Mouse (Mus musculus) adrenal gland, postnatal 25 days (tissue): ENCODE results near the gene Olfr419. TPM values are rescaled to one million over a fixed set of nuclear protein-coding genes. Genes with fewer than 3 reads are reported as not detected.

Experiments
- DNase-seq: peaks from one replicate; pipeline ENCODE4 v3.0.0; 2021; ENCODE audit warnings: mixed read lengths
- long read RNA-seq: library from polyadenylated mRNA; stranded (forward); transcript quantifications from one replicate; pipeline ENCODE4 v2.0.0, GENCODE M21; 2021
- total RNA-seq: library from RNA; stranded (reverse); gene quantifications from 2 replicates; pipeline ENCODE4 v1.2.3, GENCODE M21; 2021

Olfr419 gene
- total RNA-seq: not detected in 2 replicates
- long read RNA-seq: 0 reads

- no peak for DNase-seq
Measured at GRCm38 (mm10) chr1:174251961-174252360, at the start of gene Olfr419. Gene Olfr419 (minus strand): TSS chr1:174252061.

DNA sequence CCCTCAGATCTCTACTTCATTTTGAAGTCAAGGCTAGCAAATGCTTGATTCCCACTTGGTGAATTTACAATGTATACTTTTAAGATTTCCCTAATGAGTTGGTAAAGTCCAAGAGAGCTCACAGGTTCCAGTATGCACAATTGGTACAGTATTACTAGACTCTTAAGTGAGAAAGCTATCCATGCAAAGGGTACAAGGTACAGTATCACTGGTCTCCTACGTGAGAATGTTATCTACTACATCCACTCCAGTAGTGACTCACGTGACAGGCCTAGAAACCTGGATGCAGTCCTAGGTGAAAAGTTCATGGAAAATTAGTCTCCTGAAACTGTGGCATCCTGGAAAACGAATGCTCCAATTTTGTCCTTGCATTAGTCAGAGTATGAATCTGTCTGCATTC, 18.8 kb upstream of the Olfr419 start:
- DNase-seq: no peak

- no peak for DNase-seq
Measured at GRCm38 (mm10) chr1:174269162-174269561, 17.3 kb upstream of the Olfr419 start.

DNA sequence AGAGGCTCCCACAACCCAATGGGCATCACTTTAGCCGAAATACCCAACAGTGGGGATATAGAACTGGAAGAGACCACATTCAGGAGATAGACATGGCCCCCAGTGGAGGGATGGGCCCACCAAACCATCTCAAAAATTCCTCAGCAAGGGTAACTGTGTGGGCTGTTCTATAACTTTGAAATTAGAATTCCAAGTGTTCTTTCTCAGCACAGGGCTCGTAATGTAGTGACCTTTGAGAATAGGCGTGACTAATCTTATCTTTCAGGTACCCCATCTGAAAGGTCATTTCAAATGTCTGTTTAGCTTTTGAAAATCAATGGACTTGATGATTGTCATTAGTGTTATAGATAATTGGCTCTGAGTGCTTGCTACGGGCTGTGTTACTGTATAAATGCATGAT, 16.0 kb upstream of the Olfr419 start:
- no peak for DNase-seq

DNA sequence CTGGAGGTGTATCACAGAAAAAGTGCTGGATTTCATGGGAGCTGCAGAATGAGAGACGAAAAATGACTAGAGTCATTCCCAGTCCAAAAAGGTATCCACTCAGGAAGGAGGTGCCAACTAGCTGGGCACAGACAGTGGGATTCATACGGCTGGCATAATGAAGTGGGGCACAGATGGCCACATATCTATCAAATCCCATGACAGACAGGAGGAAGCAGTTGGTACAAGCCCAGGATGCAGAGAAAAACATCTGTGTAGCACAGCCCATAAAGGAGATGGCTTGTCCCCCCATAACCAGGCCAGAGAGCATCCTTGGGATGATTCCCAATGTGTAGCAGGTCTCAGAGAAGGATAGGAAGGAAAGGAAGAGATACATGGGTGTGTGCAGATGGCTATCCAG, 1.5 kb downstream of the Olfr419 start:
- no peak for DNase-seq

GRCm38 (mm10) chr1:174247170-174247569, 4.7 kb downstream of the Olfr419 start:
- no peak for DNase-seq

DNA sequence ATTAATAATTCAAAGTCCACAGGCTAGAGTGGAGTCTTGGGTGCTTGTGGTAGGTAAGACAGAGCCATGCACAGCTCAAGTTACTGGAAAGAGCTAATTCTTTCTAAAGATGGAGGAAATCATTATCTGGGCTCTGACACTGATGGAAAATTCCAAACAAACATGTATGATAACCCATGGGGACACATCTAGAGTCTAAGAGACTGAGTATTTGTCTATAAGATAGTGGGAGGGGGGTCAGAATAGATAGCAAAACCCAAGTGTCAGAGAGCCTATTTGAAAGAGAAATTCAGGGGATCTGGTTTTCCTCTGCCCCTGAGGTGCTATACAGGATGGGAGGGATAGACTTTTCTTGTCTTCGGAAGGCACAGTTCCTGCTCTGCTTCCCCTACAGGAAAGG, 5.8 kb downstream of the Olfr419 start:
- no peak for DNase-seq

DNA sequence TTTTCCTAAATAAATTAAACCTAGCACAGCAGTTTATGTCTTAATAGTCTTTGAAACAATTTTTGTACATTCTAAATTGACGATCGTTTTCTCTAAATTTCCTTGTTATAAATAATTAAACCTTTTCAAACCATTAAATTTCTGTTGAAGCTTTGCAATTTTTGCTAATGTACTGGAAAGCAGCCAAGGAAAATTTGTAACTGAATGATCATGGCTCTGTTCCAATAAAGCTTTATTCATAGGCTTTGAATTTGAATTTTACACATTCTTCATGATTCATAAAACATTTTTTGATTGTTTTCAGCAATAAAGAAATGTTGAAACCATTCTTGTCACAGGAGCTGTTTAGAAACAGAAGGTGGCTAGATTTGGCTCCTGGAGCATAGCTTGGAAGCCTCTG, 7.2 kb downstream of the Olfr419 start:
- DNase-seq: no peak

DNA sequence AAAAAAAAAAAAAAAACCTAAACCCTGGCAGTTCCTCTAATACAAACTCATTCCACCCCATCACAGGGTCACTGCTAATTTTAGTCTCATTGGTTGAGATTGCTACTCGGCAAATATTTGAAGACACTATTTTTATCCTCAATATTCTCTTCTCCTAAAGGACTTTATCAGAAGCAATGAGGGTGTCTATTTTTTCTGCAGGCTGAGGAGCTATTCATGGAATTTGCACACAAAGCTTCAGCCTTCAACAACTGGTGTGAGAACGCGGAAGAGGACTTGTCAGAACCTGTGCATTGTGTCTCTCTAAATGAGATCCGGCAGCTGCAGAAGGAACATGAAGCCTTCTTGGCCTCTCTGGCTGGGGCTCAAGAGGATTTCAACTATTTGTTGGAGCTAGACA, 11.9 kb downstream of the Olfr419 start:
- DNase-seq: no peak

GRCm38 (mm10) chr1:174216528-174217204, 35.2 kb downstream of the Olfr419 start:
- no peak for DNase-seq

- DNase-seq: no peak
Measured at GRCm38 (mm10) chr1:174215270-174216038, 36.4 kb downstream of the Olfr419 start.

DNA sequence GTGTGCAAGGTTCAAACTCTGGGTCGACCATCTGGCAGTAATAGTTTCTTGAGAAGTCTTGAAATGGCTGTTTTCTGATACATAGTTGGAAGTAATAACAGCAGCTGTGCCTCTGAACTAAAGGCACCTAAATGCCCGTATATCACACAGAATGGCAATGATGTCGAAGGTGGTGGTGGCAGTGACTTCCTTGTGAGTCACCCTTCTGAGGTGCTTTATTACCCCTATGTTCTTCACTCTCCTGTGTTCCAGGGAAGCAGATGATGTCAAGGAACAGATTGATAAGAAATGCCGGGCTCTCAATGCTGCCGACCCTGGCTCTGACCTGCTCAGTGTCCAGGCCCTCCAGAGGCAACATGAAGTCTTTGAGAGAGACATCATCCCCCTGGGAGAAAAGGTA, 39.6 kb downstream of the Olfr419 start:
- DNase-seq: no peak

- no peak for DNase-seq
Measured at GRCm38 (mm10) chr1:174204699-174205098, 47.2 kb downstream of the Olfr419 start.

Other genes with a start within 250 kb of the Olfr419 start
- gene Ifi205, start 220.3 kb downstream of the Olfr419 start, total RNA-seq: 0.97 and 1.3 TPM in 2 replicates
- gene Olfr433, start 211.4 kb downstream of the Olfr419 start, total RNA-seq: not detected in 2 replicates
- not detected in 2 replicates for gene Olfr432, start 202.9 kb downstream of the Olfr419 start, total RNA-seq
- gene Olfr430, start 185.5 kb downstream of the Olfr419 start, total RNA-seq: not detected in 2 replicates
- not detected in 2 replicates for gene Olfr429, start 167.7 kb downstream of the Olfr419 start, total RNA-seq
- not detected in 2 replicates for gene Olfr427, start 155.2 kb downstream of the Olfr419 start, total RNA-seq
- not detected in 2 replicates for gene Olfr231, start 130.9 kb downstream of the Olfr419 start, total RNA-seq
- not detected in 2 replicates for gene Olfr424, start 120.5 kb downstream of the Olfr419 start, total RNA-seq
- not detected in 2 replicates for gene Olfr420, start 96.4 kb downstream of the Olfr419 start, total RNA-seq
- gene Spta1, start 79.3 kb downstream of the Olfr419 start, total RNA-seq: 0.97 and 1.4 TPM in 2 replicates
- not detected in 2 replicates for gene Mptx1, start 78.5 kb upstream of the Olfr419 start, total RNA-seq
- not detected in 2 replicates for gene Olfr417, start 113.1 kb upstream of the Olfr419 start, total RNA-seq
- gene Olfr248, start 139.0 kb upstream of the Olfr419 start, total RNA-seq: not detected in 2 replicates
- gene Olfr414, start 172.0 kb upstream of the Olfr419 start, total RNA-seq: not detected in 2 replicates
- gene Olfr220, start 190.0 kb upstream of the Olfr419 start, total RNA-seq: not detected in 2 replicates
- 3.4 and 5.0 TPM in 2 replicates for gene Fmn2, start 249.8 kb upstream of the Olfr419 start, total RNA-seq